In the genomic region with DNA sequence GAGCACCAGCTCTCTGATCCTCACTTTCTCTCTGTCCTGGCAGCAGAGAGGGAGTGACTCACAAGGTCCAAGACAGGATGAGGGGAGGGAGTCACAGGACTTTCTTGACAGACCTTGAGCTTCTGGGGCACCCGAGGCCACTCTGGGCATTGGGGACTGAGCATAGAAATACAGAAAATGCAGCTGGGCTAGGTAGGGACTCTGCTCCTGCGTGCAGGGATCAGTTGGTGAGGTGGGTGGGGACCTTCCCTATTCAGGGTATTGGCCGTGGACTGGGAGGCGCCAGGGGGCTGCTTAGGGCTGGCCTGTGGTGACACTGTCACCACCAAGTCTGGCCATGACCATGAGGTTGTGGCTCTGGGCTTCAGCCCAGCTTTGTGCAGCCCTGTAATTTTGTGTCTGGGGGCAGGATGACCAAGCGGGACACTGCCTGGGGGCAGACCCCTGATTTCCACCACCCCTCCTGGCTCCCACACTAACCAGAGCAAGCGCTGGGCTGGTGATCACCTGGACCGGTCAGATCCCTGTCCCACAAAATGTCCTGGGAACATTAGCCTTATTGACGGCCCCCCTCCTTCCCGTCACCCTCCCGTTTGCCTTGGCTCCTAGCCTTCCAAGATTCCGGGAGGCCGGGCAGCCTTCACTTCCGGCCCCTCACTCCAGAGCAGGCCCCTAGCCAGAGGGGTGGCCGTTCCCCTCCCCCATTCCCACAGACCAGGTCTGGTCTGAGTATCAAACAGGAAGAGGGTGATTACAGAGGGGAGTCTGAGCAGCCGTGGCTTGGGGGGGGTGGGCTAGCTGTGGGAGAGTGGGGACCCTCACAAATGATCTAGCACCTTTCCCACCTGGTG, we compare ENCODE assay signal across 8 mouse cellular contexts. TPM values are rescaled to one million over a fixed set of nuclear protein-coding genes. Genes with fewer than 3 reads are reported as not detected.
DNase-seq lines count a peak whose midpoint lies in the region; ATAC-seq and TF ChIP-seq lines count a peak whose summit lies in the region.

No protein-coding gene starts in this region.

- 70% methylated on average over 15 of the region's 15 CpGs for WGBS in spleen, adult 2 months
- WGBS in limb, embryonic 11.5 days: 15% methylated on average over 15 of the region's 15 CpGs
- 48% methylated on average over 15 of the region's 15 CpGs for WGBS in neural tube, embryonic 13.5 days

- no peaks in the 10 kb centered on the region for H3K9me3 ChIP-seq in limb, embryonic 11.5 days (ENCODE audit: control insufficient read depth, low read length)
- H3K9me3 ChIP-seq in neural tube, embryonic 13.5 days: no peaks in the 10 kb centered on the region

- no peaks in the 10 kb centered on the region for H3K36me3 ChIP-seq in spleen, adult 2 months (ENCODE audit: control insufficient read depth, insufficient read depth, low read length)
- H3K36me3 ChIP-seq in limb, embryonic 11.5 days (ENCODE audit: control insufficient read depth, insufficient read depth, low read length): no peaks in the 10 kb centered on the region
- no peaks in the 10 kb centered on the region for H3K36me3 ChIP-seq in neural tube, embryonic 13.5 days

- peak overlapping the region; percentile 52; the same call in 1 of the 2 replicates for H3K27ac ChIP-seq in spleen, adult 2 months (ENCODE audit: insufficient read depth, low read length)
- H3K27ac ChIP-seq in limb, embryonic 11.5 days (replicated peaks; ENCODE audit: low read depth, low read length): peak overlapping the region; percentile 75
- peak overlapping the region; percentile 46 for H3K27ac ChIP-seq in neural tube, embryonic 13.5 days (replicated peaks)

- ATAC-seq in limb, embryonic 11.5 days (ENCODE audit: insufficient number of reproducible peaks, low FRiP score, low TSS enrichment, low read depth): peak; percentile 74
- ATAC-seq in neural tube, embryonic 13.5 days (ENCODE audit: low read depth): no peak

- no peak for TF ChIP-seq POLR2A in spleen, adult 2 months (IDR thresholded peaks at IDR 0.05; ENCODE audit: low read depth, low read length)

- no peak for TF ChIP-seq CTCF in spleen, adult 2 months (IDR thresholded peaks at IDR 0.05; ENCODE audit: extremely low read depth, insufficient read depth, insufficient read length, insufficient replicate concordance)

- no peak overlapping the region for H3K4me3 ChIP-seq in spleen, adult 2 months (ENCODE audit: extremely low read depth, insufficient read depth, insufficient read length)
- H3K4me3 ChIP-seq in limb, embryonic 11.5 days (ENCODE audit: low read depth, low read length): no peak overlapping the region
- H3K4me3 ChIP-seq in neural tube, embryonic 13.5 days: no peak overlapping the region

- peaks cover 7% of the 10 kb centered on the region for H3K27me3 ChIP-seq in spleen, adult 2 months (ENCODE audit: control insufficient read depth, insufficient read depth, low read length)
- no peaks in the 10 kb centered on the region for H3K27me3 ChIP-seq in limb, embryonic 11.5 days (ENCODE audit: control insufficient read depth, insufficient read depth, low read length)
- peaks cover 12% of the 10 kb centered on the region for H3K27me3 ChIP-seq in neural tube, embryonic 13.5 days

- peak overlapping the region; percentile 25; the same call in 1 of the 2 replicates for H3K4me2 ChIP-seq in limb, embryonic 11.5 days (ENCODE audit: low read depth, severe bottlenecking)
- peak overlapping the region; percentile 22; the same call in 1 of the 2 replicates for H3K4me2 ChIP-seq in neural tube, embryonic 13.5 days

- 0 out of 2 replicates have a peak overlapping the region, but pooled peaks have one; percentile 18 for H3K9ac ChIP-seq in limb, embryonic 11.5 days (ENCODE audit: low read length)
- peak overlapping the region; percentile 45; the same call in 1 of the 2 replicates for H3K9ac ChIP-seq in neural tube, embryonic 13.5 days

- intact Hi-C loops in heart, postnatal 25 days (cut with DNase I): no loop called here

- H3K4me1 ChIP-seq in spleen, adult 2 months (ENCODE audit: control insufficient read depth, insufficient read depth, insufficient read length): peaks cover 18% of the 10 kb centered on the region
- peaks cover 37% of the 10 kb centered on the region for H3K4me1 ChIP-seq in limb, embryonic 11.5 days (ENCODE audit: control insufficient read depth, insufficient read depth, low read length)
- peaks cover 87% of the 10 kb centered on the region for H3K4me1 ChIP-seq in neural tube, embryonic 13.5 days (replicated peaks)

- no peak for DNase-seq in spleen, adult 2 months (ENCODE audit: low read depth in 1 of 2, low spot score in 2 of 2)
- no peak for DNase-seq in spleen, postnatal 10 days (ENCODE audit: low spot score in 2 of 2)
- peak; percentile 47 for DNase-seq in heart, postnatal 25 days (ENCODE audit: low spot score)
- peak; percentile 78 for DNase-seq in limb, embryonic 11.5 days (ENCODE audit: low spot score)
- DNase-seq in testis, postnatal 14 days (ENCODE audit: low spot score): no peak
- no peak for DNase-seq in layer of hippocampus, postnatal 25 days (ENCODE audit: extremely low spot score in 1 of 2, low spot score in 1 of 2)
- no peak for DNase-seq in right cerebral cortex, postnatal 25 days

RNA-seq across cellular contexts. Expression of a gene that starts 5.1 kb away (rescaled TPM):
- polyA plus RNA-seq in spleen, adult 2 months (2012; rRNA removed): 110 and 140 TPM in 2 replicates
- 10 to 100 TPM; 37.7 to 41.9 TPM for total RNA-seq in heart, postnatal 25 days (2021)
- 18.6 and 24.7 TPM in 2 replicates for polyA plus RNA-seq in limb, embryonic 11.5 days (2014; fragmentation: Nextera tagmentation; extraction: Ambion mirVana)
- polyA plus RNA-seq in neural tube, embryonic 13.5 days (2015; fragmentation: Nextera tagmentation; extraction: Ambion mirVana): 76.9 and 78.8 TPM in 2 replicates
- total RNA-seq in layer of hippocampus, postnatal 25 days (2021): 100 to 1,000 TPM; 146 to 151 TPM

Comparison
In these comparisons a context has a peak if more than half of its experiments do, and no peak if none do; other contexts are left out.
1. DNase-seq: peak in heart, postnatal 25 days (single experiment) and limb, embryonic 11.5 days (single experiment); none in spleen, adult 2 months (0 of 2), spleen, postnatal 10 days (0 of 2), testis, postnatal 14 days (single experiment), layer of hippocampus, postnatal 25 days (0 of 2) and right cerebral cortex, postnatal 25 days (single experiment).
2. Peak in every context shown above with its lines, with median percentiles within 50 percentile points of each other: H3K27ac ChIP-seq.